Mouse (Mus musculus) liver, embryonic 12.5 days (tissue): ENCODE measurements at regions not wholly inside any gene's neighbourhood (a gene's known extent, or its start where the extent isn't known, plus 50 kb on each side); places are given as distances from the start of the nearest gene placed in this dataset.

Experiments used
- ATAC-seq: fragments of 200-750 bp; cut with Nextera tagmentation; 2 replicates; pipeline ENCODE4 v1.8.0; 2017; ENCODE audit warnings: moderate number of reproducible peaks, mild to moderate bottlenecking, moderate library complexity
- H3K27ac ChIP-seq: fragments of 300-500 bp; sonication (generic); 2 replicates; pipeline ENCODE4 v1.5.1; 2016; ENCODE audit warnings: mild to moderate bottlenecking
- H3K27me3 ChIP-seq: fragments of 300-500 bp; sonication (generic); replicated peaks from 2 replicates; pipeline ENCODE4 v1.6.1; 2016; ENCODE audit warnings: mild to moderate bottlenecking, moderate library complexity
- H3K36me3 ChIP-seq: fragments of 300-500 bp; sonication (generic); 2 replicates; pipeline ENCODE4 v1.6.1; 2016; ENCODE audit warnings: mild to moderate bottlenecking, moderate library complexity
- H3K4me1 ChIP-seq: fragments of 300-500 bp; sonication (generic); 2 replicates; pipeline ENCODE4 v1.6.1; 2016
- H3K4me2 ChIP-seq: fragments of 300-500 bp; sonication (generic); 2 replicates; pipeline ENCODE4 v1.6.1; 2016; ENCODE audit warnings: mild to moderate bottlenecking, moderate library complexity
- H3K4me3 ChIP-seq: fragments of 300-500 bp; sonication (generic); 2 replicates; pipeline ENCODE4 v1.5.1; 2016; ENCODE audit warnings: mild to moderate bottlenecking, moderate library complexity
- H3K9ac ChIP-seq: fragments of 300-500 bp; sonication (generic); 2 replicates; pipeline ENCODE4 v1.6.1; 2016; ENCODE audit warnings: mild to moderate bottlenecking, moderate library complexity
- H3K9me3 ChIP-seq: fragments of 300-500 bp; sonication (generic); replicated peaks from 2 replicates; pipeline ENCODE4 v1.6.1; 2016; ENCODE audit warnings: mild to moderate bottlenecking, moderate library complexity
- WGBS: fragments of 180-500 bp; shearing (Covaris S2); methylation state at CpG from one replicate; pipeline ENCODE4 v1.1.7; 2016; ENCODE audit not compliant: insufficient replicate concordance; 5-methylcytosine and 5-hydroxymethylcytosine counted together

- Histone ChIP-seq H3K4me1 (peaks cover 66% of the 10 kb centered on the region), H3K36me3 (no peaks in the 10 kb centered on the region), H3K4me3 (no peak overlapping the region), H3K27me3 (no peaks in the 10 kb centered on the region), H3K9ac (no peak overlapping the region), H3K9me3 (no peaks in the 10 kb centered on the region), H3K4me2 (no peak overlapping the region), H3K27ac (no peak overlapping the region)
- peak; percentile 62 for ATAC-seq
- 45% methylated on average over 9 of the region's 9 CpGs for WGBS
Observed at GRCm38 (mm10) chr11:18749265-18750079, 269.3 kb downstream of the Meis1 start.

DNA sequence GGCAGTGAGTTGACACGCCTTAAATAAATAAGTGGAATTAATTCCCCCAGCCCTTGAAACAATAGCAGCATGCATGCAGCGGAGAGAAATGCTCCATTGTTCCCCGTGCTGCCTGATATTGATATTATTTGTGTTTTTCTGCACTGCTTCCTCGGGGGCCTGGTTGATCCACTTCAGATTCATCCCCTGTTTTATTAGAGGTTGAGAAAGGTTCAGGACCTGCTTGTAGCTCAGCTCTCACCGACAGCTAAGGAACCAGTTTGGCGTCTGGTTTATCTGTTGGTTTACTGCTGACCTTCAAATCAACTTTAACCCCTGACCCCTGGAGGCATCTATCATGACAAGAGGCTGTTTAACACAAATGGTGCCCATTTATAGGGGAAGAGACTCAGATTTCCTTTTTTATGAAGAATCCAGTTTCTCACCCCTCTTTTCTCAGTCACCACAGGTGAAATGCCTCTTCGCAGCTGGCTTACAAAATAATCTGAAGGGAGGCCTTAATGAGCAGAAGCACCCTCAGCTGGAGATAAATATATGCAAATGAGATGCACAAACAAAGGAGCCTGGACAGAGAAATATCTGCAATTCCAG is 270.8 kb downstream of the Meis1 start:
- Histone ChIP-seq H3K9me3 (no peaks in the 10 kb centered on the region), H3K36me3 (no peaks in the 10 kb centered on the region), H3K27me3 (no peaks in the 10 kb centered on the region), H3K9ac (no peak overlapping the region), H3K4me1 (peaks cover 57% of the 10 kb centered on the region), H3K4me2 (no peak overlapping the region), H3K27ac (no peak overlapping the region), H3K4me3 (no peak overlapping the region)
- ATAC-seq = no peak
- WGBS = 54% methylated on average over 7 of the region's 7 CpGs

DNA sequence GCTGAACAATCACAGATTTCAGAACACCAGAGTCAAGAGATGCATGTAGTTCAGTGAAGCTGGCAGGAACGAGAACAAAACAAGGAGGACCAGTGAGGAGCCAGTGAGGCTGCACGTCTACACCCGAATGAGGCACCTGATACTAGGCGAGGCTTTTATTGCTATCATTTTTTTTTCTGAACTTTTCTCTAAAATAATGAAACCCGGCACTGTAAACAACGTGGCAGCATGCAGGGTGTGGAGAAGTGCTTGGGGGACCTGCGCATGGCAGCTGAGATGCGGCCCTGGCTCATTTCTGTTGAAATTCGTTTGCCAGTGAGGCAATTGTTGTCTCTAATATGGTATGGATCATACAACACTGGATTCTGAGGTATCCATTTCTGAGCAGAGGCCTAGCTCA is 271.4 kb downstream of the Meis1 start:
- Histone ChIP-seq H3K4me1 (peaks cover 53% of the 10 kb centered on the region), H3K9me3 (no peaks in the 10 kb centered on the region), H3K27me3 (no peaks in the 10 kb centered on the region), H3K4me2 (no peak overlapping the region), H3K9ac (no peak overlapping the region), H3K4me3 (no peak overlapping the region), H3K36me3 (no peaks in the 10 kb centered on the region), H3K27ac (no peak overlapping the region)
- 72% methylated on average over 9 of the region's 9 CpGs for WGBS
- no peak for ATAC-seq

GRCm38 (mm10) chr11:18746486-18746885 is 272.3 kb downstream of the Meis1 start:
- ATAC-seq = no peak
- Histone ChIP-seq H3K4me3 (no peak overlapping the region), H3K4me2 (no peak overlapping the region), H3K9ac (no peak overlapping the region), H3K27me3 (no peaks in the 10 kb centered on the region), H3K4me1 (peaks cover 45% of the 10 kb centered on the region), H3K36me3 (no peaks in the 10 kb centered on the region), H3K9me3 (no peaks in the 10 kb centered on the region), H3K27ac (no peak overlapping the region)
- WGBS = 65% methylated on average over 5 of the region's 5 CpGs

- H3K4me2 ChIP-seq = no peak overlapping the region
- WGBS = 49% methylated on average over 10 of the region's 10 CpGs
- no peak for ATAC-seq
Observed at GRCm38 (mm10) chr11:18745840-18746239, 272.9 kb downstream of the Meis1 start.

GRCm38 (mm10) chr11:18734904-18735664 is 283.7 kb downstream of the Meis1 start:
- H3K4me1 ChIP-seq = no peaks in the 10 kb centered on the region
- H3K9me3 ChIP-seq = no peaks in the 10 kb centered on the region
- H3K4me2 ChIP-seq = no peak overlapping the region
- no peak for ATAC-seq
- H3K27ac ChIP-seq = no peak overlapping the region
- H3K27me3 ChIP-seq = no peaks in the 10 kb centered on the region
- H3K36me3 ChIP-seq = no peaks in the 10 kb centered on the region
- WGBS = 73% methylated on average over 4 of the region's 4 CpGs
- no peak overlapping the region for H3K9ac ChIP-seq
- H3K4me3 ChIP-seq = no peak overlapping the region

More at GRCm38 (mm10) chr11:18745840-18746239, 272.9 kb downstream of the Meis1 start:
- Histone ChIP-seq H3K4me1 (peaks cover 38% of the 10 kb centered on the region), H3K27ac (no peak overlapping the region), H3K36me3 (no peaks in the 10 kb centered on the region), H3K9ac (no peak overlapping the region), H3K9me3 (no peaks in the 10 kb centered on the region), H3K27me3 (no peaks in the 10 kb centered on the region), H3K4me3 (no peak overlapping the region)

GRCm38 (mm10) chr11:18734075-18734474 is 284.7 kb downstream of the Meis1 start:
- no peaks in the 10 kb centered on the region for H3K9me3 ChIP-seq
- no peak overlapping the region for H3K9ac ChIP-seq
- no peak overlapping the region for H3K4me3 ChIP-seq
- no peak overlapping the region for H3K4me2 ChIP-seq
- H3K27ac ChIP-seq = no peak overlapping the region
- H3K36me3 ChIP-seq = no peaks in the 10 kb centered on the region
- H3K4me1 ChIP-seq = no peaks in the 10 kb centered on the region
- H3K27me3 ChIP-seq = no peaks in the 10 kb centered on the region
- WGBS = 55% methylated on average over 1 of the region's 1 CpGs
- no peak for ATAC-seq

GRCm38 (mm10) chr11:18729742-18730141 is 289.0 kb downstream of the Meis1 start:
- Histone ChIP-seq H3K4me1 (no peaks in the 10 kb centered on the region), H3K27ac (no peak overlapping the region), H3K9me3 (no peaks in the 10 kb centered on the region), H3K36me3 (no peaks in the 10 kb centered on the region), H3K4me3 (no peak overlapping the region), H3K27me3 (no peaks in the 10 kb centered on the region), H3K9ac (no peak overlapping the region), H3K4me2 (no peak overlapping the region)
- no peak for ATAC-seq
- 77% methylated on average over 4 of the region's 4 CpGs for WGBS

DNA sequence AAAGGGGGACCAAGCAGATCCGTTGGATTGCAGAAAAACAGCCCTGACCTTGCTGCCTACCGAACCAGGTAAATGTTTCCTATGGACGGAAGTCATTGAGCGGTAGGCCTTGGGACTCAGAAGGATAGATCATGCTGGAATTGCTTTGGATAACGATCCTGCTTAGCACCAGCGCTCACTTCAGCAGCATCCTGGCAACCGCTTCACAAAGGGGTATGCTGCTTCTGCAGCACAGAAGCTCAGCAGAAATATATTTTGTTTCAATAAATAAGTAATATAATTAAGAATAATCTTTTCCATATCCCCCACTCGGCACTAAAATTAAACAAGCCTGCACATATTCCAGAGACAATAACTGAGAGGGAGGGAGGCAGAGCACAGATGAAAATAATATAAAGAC is 296.0 kb downstream of the Meis1 start:
- 77% methylated on average over 8 of the region's 8 CpGs for WGBS

DNA sequence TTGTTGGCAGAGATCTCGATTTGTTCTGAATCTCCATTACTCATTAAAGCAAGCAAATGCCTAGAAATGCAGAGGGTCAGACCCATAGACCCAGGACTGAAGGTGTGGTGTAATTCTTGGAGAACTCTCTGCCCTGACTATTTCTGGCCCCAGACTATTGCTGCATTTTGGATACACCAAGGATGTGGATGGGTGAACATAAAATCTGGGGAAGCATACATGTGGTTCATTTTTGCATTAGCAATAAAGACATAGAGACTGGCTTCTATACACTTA is 303.0 kb downstream of the Meis1 start:
- H3K27ac ChIP-seq = no peak overlapping the region
- ATAC-seq = no peak

More for the DNA sequence above, 296.0 kb downstream of the Meis1 start:
- Histone ChIP-seq H3K27me3 (no peaks in the 10 kb centered on the region), H3K4me2 (no peak overlapping the region), H3K9me3 (no peaks in the 10 kb centered on the region), H3K4me1 (no peaks in the 10 kb centered on the region), H3K4me3 (no peak overlapping the region), H3K36me3 (no peaks in the 10 kb centered on the region), H3K27ac (no peak overlapping the region), H3K9ac (no peak overlapping the region)
- ATAC-seq = no peak

DNA sequence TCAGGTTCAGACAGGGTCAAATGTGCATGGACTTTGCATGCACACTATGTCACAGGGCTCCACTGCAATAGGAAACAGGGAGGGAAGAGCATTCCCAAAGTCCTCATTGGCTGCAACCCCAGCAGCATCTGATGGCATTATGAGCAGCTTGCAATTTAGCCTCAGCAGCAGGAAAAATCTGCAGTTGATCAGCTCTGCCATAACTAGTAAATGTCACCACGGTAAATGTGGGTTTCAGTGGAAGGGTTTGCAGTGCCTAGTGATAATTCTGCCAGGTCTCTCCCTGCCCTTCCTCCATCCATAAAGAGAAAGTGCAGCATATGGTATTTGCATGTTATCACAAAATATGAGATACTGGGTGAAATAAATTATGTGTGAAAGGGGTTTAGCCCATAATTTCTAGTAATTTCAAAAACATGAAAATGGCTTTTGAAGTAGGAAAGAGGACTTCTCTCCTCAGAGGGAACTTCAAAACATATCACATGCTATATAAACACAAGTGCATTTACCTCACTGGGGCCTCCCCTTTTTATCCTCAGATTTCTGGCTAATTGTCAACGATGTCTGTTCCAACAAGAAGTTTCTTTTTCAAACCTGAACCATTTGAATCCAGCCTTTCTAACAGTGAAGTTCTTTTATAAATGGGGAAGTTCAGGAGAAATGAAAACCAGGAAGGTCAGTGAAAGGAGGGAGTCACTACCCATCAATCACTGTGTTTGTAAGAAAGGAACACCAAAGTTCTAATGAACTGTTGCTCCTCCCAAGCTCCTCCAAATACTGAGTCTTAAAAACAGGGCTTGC is 303.5 kb downstream of the Meis1 start:
- Histone ChIP-seq H3K4me2 (no peak overlapping the region), H3K27me3 (no peaks in the 10 kb centered on the region), H3K9ac (no peak overlapping the region), H3K4me1 (no peaks in the 10 kb centered on the region), H3K27ac (no peak overlapping the region), H3K36me3 (no peaks in the 10 kb centered on the region), H3K4me3 (no peak overlapping the region), H3K9me3 (no peaks in the 10 kb centered on the region)
- ATAC-seq = no peak
- 51% methylated on average over 2 of the region's 2 CpGs for WGBS

More for the DNA sequence above, 303.0 kb downstream of the Meis1 start:
- Histone ChIP-seq H3K4me2 (no peak overlapping the region), H3K4me1 (no peaks in the 10 kb centered on the region), H3K27me3 (no peaks in the 10 kb centered on the region), H3K4me3 (no peak overlapping the region), H3K9ac (no peak overlapping the region), H3K36me3 (no peaks in the 10 kb centered on the region), H3K9me3 (no peaks in the 10 kb centered on the region)
- 52% methylated on average over 1 of the region's 1 CpGs for WGBS

DNA sequence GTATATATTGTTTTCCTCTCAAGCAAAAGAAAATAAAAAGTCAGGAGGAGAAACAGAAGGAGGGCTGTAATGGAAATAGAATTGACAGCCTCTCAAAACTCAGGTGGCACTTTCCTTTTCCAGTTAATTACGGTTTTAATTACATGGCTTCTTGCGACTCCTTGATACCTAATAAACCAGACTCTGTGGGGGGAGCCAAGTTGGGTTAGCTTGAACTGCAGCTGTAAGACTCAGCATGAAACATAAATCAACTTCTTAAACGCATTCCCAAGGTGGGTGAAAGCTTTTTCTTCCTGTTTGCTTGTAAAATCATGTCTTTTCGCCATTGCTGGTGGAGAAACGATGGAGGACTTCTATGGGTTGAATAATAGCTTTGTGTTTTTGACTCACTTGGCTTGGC is 304.4 kb downstream of the Meis1 start:
- Histone ChIP-seq H3K4me1 (no peaks in the 10 kb centered on the region), H3K36me3 (no peaks in the 10 kb centered on the region), H3K9me3 (no peaks in the 10 kb centered on the region), H3K4me3 (no peak overlapping the region), H3K9ac (no peak overlapping the region), H3K27ac (no peak overlapping the region), H3K27me3 (no peaks in the 10 kb centered on the region), H3K4me2 (no peak overlapping the region)
- 66% methylated on average over 5 of the region's 5 CpGs for WGBS
- no peak for ATAC-seq
